Mouse (Mus musculus) heart, postnatal 0 days (tissue): ENCODE data around the gene Sox18.

ENCODE experiments used
- CTCF ChIP-seq: IDR thresholded peaks from 2 replicates; pipeline ENCODE4 v1.5.1; 2016; ENCODE audit warnings: antibody characterized with exemption, control low read depth, low read depth
- EP300 ChIP-seq: IDR thresholded peaks from 2 replicates; pipeline ENCODE4 v1.6.1; 2016; ENCODE audit warnings: antibody characterized with exemption, low read depth

- no peak for TF ChIP-seq CTCF
- no peak for TF ChIP-seq EP300
Observed at GRCm38 (mm10) chr2:181714903-181715326, 43.5 kb upstream of the Sox18 start, which contains the start of gene Oprl1.
